Mouse (Mus musculus): ENCODE measurements around the gene Myo1d.

GRCm38 (mm10) chr11:80585211-80585610 lies 194.6 kb downstream of the Myo1d start:
- TF ChIP-seq CTCF (IDR thresholded peaks at IDR 0.05; ENCODE audit: control insufficient read depth, insufficient read depth, low read length) (no peak), POLR2A (IDR thresholded peaks at IDR 0.05; ENCODE audit: borderline replicate concordance, control insufficient read depth, low read depth, low read length) (no peak)
